Mouse (Mus musculus) gastrocnemius, adult 2 months (tissue): Measurements from ENCODE around the gene Exosc5. TPM values are rescaled to one million over a fixed set of nuclear protein-coding genes. Genes with fewer than 3 reads are reported as not detected.

Experiments
- DNase-seq: peaks from one replicate; pipeline ENCODE4 v3.0.0; 2022
- H3K27ac ChIP-seq: fragments of 200-600 bp; 2 replicates; pipeline ENCODE4 v1.8.1; 2022; ENCODE audit warnings: mild to moderate bottlenecking
- H3K4me3 ChIP-seq: fragments of 200-600 bp; 2 replicates; pipeline ENCODE4 v1.8.1; 2022; ENCODE audit warnings: mild to moderate bottlenecking, moderate library complexity
- CTCF ChIP-seq: fragments of 200-600 bp; IDR thresholded peaks from 2 replicates; pipeline ENCODE4 v1.8.1; 2022; ENCODE audit warnings: antibody characterized with exemption, mild to moderate bottlenecking, moderate library complexity
- intact Hi-C: fragments of 180-260 bp; cut with DNase I; formaldehyde crosslinking; loops from one replicate; pipeline ENCODE4 v1.15.1; 2025
- total RNA-seq, 2 experiments: library from RNA; stranded (reverse); gene quantifications; 2 replicates each; pipeline ENCODE4 v1.2.3; 2021

Exosc5 gene
- total RNA-seq, 2 experiments from 2014 or later = 24.1 to 24.3 TPM

DNA sequence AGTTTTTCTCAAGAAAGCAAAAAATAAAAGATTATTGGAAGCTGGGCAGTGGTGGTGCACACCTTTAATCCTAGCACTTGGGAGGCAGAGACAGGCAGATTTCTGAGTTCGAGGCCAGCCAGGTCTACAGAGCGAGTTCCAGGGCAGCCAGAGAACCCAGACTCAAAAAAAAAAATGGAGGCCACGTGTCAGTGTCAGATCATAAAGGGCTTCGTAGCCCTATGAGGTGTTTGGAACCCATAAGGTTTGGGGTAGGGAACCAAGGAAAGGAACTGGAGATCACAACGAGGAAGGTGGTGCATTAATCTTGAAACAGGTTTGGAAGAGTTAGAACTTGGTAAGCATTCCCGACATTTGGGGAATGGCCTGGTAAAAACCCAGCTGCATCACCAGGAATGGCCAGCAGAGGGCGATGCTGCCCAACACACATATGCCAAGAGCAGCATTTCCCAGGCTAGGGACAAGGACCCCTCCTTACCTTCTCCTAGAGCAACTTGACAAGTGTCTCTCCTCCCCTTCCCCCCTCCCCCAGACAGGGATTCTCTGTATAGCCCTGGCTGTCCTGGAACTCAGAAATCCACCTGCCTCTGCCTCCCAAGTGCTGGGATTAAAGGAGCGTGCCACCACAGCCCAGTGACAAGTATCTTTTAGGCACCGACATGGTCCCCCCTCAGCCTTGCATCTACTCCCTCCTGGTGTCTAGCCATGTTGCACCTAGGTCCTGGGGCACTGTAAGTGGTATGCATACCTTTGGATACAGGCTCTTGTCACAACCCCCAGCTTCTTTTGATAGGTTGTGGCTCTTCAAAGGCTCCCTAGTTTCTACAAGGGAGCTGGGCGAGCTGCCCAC, 61.0 kb downstream of the Exosc5 start:
- peak; percentile 93 for TF ChIP-seq CTCF
- Histone ChIP-seq H3K27ac (peak overlapping the region; percentile 94), H3K4me3 (peak overlapping the region; percentile 88)
- intact Hi-C loops = loop anchor here (5.0 kb wide), 1 partner anchor 32 kb away; the partner anchor contains the start of gene Hnrnpul1
- peak; percentile 82 for DNase-seq

GRCm38 (mm10) chr7:25720760-25721159, 61.8 kb downstream of the Exosc5 start:
- DNase-seq = no peak
- TF ChIP-seq CTCF = no peak
- intact Hi-C loops = no loop called here
- Histone ChIP-seq H3K27ac (no peak overlapping the region), H3K4me3 (no peak overlapping the region)

Other genes starting within 250 kb of the Exosc5 start
- gene Cxcl17, start 246.3 kb upstream of the Exosc5 start, total RNA-seq = not detected
- 1 to 10 TPM; 4.0 to 6.2 TPM for gene Ceacam1, start 181.6 kb upstream of the Exosc5 start, total RNA-seq
- 1 to 10 TPM in 1 of 2 experiments, under 1 TPM in 1; 0.43 to 1.4 TPM for gene Ceacam2, start 119.3 kb upstream of the Exosc5 start, total RNA-seq
- gene Erich4, start 43.3 kb upstream of the Exosc5 start, total RNA-seq = not detected
- 10 to 100 TPM; 33.7 to 54.2 TPM for gene Dmac2, start 39.8 kb upstream of the Exosc5 start, total RNA-seq
- 1 to 10 TPM; 1.5 to 1.6 TPM for gene B3gnt8, start 32.5 kb upstream of the Exosc5 start, total RNA-seq
- 100 to 1,000 TPM; 103 to 152 TPM for gene Bckdha, start 183 bp upstream of the Exosc5 start, total RNA-seq
- not detected for gene Tmem91, start 16.0 kb downstream of the Exosc5 start, total RNA-seq
- gene B9d2, start 21.6 kb downstream of the Exosc5 start, total RNA-seq = 1 to 10 TPM; 8.7 to 9.7 TPM
- 1 to 10 TPM; 4.6 to 6.6 TPM for gene Tgfb1, start 27.8 kb downstream of the Exosc5 start, total RNA-seq
- gene Ccdc97, start 59.9 kb downstream of the Exosc5 start, total RNA-seq = 10 to 100 TPM; 39.4 to 44.3 TPM
- 10 to 100 TPM; 66.3 to 72.8 TPM for gene Hnrnpul1, start 95.6 kb downstream of the Exosc5 start, total RNA-seq
- 10 to 100 TPM; 39.9 to 48.6 TPM for gene Axl, start 129.5 kb downstream of the Exosc5 start, total RNA-seq
- gene Cyp2s1, start 157.7 kb downstream of the Exosc5 start, total RNA-seq = under 1 TPM; 0.10 to 0.56 TPM
- gene Cyp2b10, start 238.5 kb downstream of the Exosc5 start, total RNA-seq = not detected